Mouse (Mus musculus) MEL (cell line): Measurements from ENCODE around the gene Pfn2.

Source experiments
- CHD2 ChIP-seq: IDR thresholded peaks from 2 replicates; pipeline ENCODE4 v1.6.1; 2011; ENCODE audit warnings: low read length, improper control_type of control experiment
- CTCF ChIP-seq, 3 experiments: IDR thresholded peaks in 2 of 3; conservative IDR thresholded peaks in 1 of 3; 2 replicates each; pipeline ENCODE4 v1.5.1; 2011 to 2012; ENCODE audit warnings: low read length in 3 of 3, low read depth in 2 of 3, mild to moderate bottlenecking in 2 of 3, improper control_type of control experiment in 1 of 3, inconsistent platforms in 1 of 3, mixed read lengths in 1 of 3, moderate library complexity in 1 of 3; ENCODE audit not compliant: control insufficient read depth in 1 of 3, insufficient read depth in 1 of 3, poor library complexity in 1 of 3, severe bottlenecking in 1 of 3
- ELF1 ChIP-seq: IDR thresholded peaks from 2 replicates; pipeline ENCODE4 v1.6.1; 2014; ENCODE audit warnings: low read depth, mild to moderate bottlenecking, inconsistent platforms, low read length, improper control_type of control experiment, moderate library complexity
- EP300 ChIP-seq, 2 experiments: IDR thresholded peaks; 2 replicates each; pipeline ENCODE4 v1.6.1; 2011; ENCODE audit warnings: improper control_type of control experiment in 2 of 2, low read length in 2 of 2, low read depth in 1 of 2, mild to moderate bottlenecking in 1 of 2
- GABPA ChIP-seq: IDR thresholded peaks from 2 replicates; pipeline ENCODE4 v1.6.1; 2012; ENCODE audit warnings: low read depth, mild to moderate bottlenecking, inconsistent platforms, low read length, improper control_type of control experiment, moderate library complexity
- GATA1 ChIP-seq: IDR thresholded peaks from 2 replicates; pipeline ENCODE4 v1.6.1; 2011; ENCODE audit warnings: low read depth, low read length, improper control_type of control experiment
- MAX ChIP-seq: IDR thresholded peaks from 2 replicates; pipeline ENCODE4 v1.6.1; 2011; ENCODE audit warnings: low read length, improper control_type of control experiment
- MEF2A ChIP-seq: IDR thresholded peaks from 2 replicates; pipeline ENCODE4 v1.6.1; 2014; ENCODE audit warnings: low read depth, mild to moderate bottlenecking, inconsistent platforms, low read length, improper control_type of control experiment; ENCODE audit not compliant: poor library complexity, insufficient replicate concordance, severe bottlenecking; ENCODE audit errors: extremely low read depth
- MXI1 ChIP-seq: IDR thresholded peaks from 2 replicates; pipeline ENCODE4 v1.6.1; 2011; ENCODE audit warnings: mild to moderate bottlenecking, low read depth, low read length, improper control_type of control experiment
- NELFE ChIP-seq: IDR thresholded peaks from 2 replicates; pipeline ENCODE4 v1.6.1; 2011; ENCODE audit warnings: low read depth, low read length, improper control_type of control experiment
- POLR2A ChIP-seq, 2 experiments: IDR thresholded peaks; 2 replicates each; pipeline ENCODE4 v1.6.1; 2011 to 2012; ENCODE audit warnings: low read length in 2 of 2, mild to moderate bottlenecking in 2 of 2, control low read depth in 1 of 2, improper control_type of control experiment in 1 of 2, low read depth in 1 of 2, moderate library complexity in 1 of 2; ENCODE audit not compliant: control insufficient read depth in 1 of 2, insufficient read depth in 1 of 2, poor library complexity in 1 of 2
- UBTF ChIP-seq: IDR thresholded peaks from 2 replicates; pipeline ENCODE4 v1.6.1; 2012; ENCODE audit warnings: low read depth, mild to moderate bottlenecking, inconsistent platforms, low read length, improper control_type of control experiment, moderate library complexity, borderline replicate concordance; ENCODE audit not compliant: insufficient read depth
- ZC3H11A ChIP-seq: IDR thresholded peaks from 2 replicates; pipeline ENCODE4 v1.6.1; 2012; ENCODE audit warnings: low read depth, mild to moderate bottlenecking, inconsistent platforms, low read length, improper control_type of control experiment
- ZNF384 ChIP-seq: IDR thresholded peaks from 2 replicates; pipeline ENCODE4 v1.6.1; 2012; ENCODE audit warnings: low read depth, mild to moderate bottlenecking, inconsistent platforms, low read length, improper control_type of control experiment

DNA sequence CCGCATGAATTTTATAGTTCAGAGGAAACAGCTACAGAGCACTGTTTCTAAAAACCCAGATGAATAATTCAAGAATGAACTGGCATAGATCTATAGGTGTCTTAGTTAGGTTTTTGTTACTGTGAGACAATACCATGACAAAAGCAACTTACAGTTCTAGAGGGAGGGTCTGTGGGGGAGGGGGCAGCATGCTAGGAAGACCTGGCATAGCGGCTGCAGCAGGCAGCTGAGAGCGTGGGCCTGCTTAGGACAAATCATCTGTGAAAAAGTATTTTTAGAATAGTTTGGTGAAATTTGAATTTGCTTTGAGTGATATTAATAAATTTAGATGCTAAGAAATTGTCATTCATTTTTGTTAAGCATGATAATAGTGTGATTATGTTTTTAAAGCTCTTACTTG, 22.0 kb downstream of the Pfn2 start:
- TF ChIP-seq NELFE = no peak
- TF ChIP-seq ZC3H11A = no peak
- no peak for TF ChIP-seq CTCF (IDR thresholded peaks at IDR 0.05 in 2 of 3, conservative IDR thresholded peaks at IDR 0.05 in 1 of 3; ENCODE audit: control insufficient read depth in 1 of 3, insufficient read depth in 1 of 3, low read depth in 2 of 3, low read length in 3 of 3, poor library complexity in 1 of 3, severe bottlenecking in 1 of 3)
- TF ChIP-seq MEF2A = no peak
- no peak for TF ChIP-seq POLR2A (IDR thresholded peaks at IDR 0.05; ENCODE audit: control insufficient read depth in 1 of 2, insufficient read depth in 1 of 2, low read depth in 1 of 2, low read length in 2 of 2, poor library complexity in 1 of 2)
- no peak for TF ChIP-seq ZNF384
- TF ChIP-seq MXI1 = no peak
- TF ChIP-seq UBTF = no peak
- TF ChIP-seq GABPA = no peak
- no peak for TF ChIP-seq EP300 (IDR thresholded peaks at IDR 0.05; ENCODE audit: low read depth in 1 of 2, low read length in 2 of 2)
- TF ChIP-seq ELF1 = no peak
- TF ChIP-seq GATA1 = no peak
- TF ChIP-seq MAX = no peak
- no peak for TF ChIP-seq CHD2
